Mouse (Mus musculus) cortical plate, adult 2 months (tissue): ENCODE measurements around the gene Gm20683.

Experiments used
- CTCF ChIP-seq: fragments of 200-500 bp; IDR thresholded peaks from 2 replicates; pipeline ENCODE4 v1.5.1; 2011; ENCODE audit warnings: mild to moderate bottlenecking, control low read depth, low read length; ENCODE audit not compliant: insufficient read depth; ENCODE audit errors: extremely low read depth
- POLR2A ChIP-seq: fragments of 200-500 bp; IDR thresholded peaks from 2 replicates; pipeline ENCODE4 v1.6.1; 2011; ENCODE audit warnings: mild to moderate bottlenecking, low read length, control low read depth; ENCODE audit not compliant: insufficient read depth; ENCODE audit errors: extremely low read depth

DNA sequence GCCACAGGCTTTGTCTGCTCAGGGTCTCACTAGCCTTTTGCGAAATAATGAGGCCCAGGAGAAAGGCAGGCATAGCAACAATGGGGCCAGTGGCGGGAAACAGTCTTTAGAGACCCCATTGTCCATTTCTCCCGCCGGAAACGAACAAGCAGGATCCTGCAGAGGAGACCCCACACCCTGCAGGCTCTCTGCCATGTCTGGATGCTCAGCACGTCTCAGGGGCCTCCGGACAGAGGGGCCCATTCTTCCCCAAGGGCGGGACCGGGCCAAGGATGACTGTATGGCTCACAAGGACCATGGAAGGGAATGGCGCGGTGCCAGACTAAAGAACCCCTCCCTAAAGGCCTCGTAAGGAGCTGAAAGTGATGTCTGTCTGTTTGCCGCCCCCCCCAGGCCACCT, 47.4 kb downstream of the Gm20683 start:
- TF ChIP-seq CTCF: no peak
- no peak for TF ChIP-seq POLR2A
